Mouse (Mus musculus) embryonic facial prominence, embryonic 15.5 days (tissue): ENCODE measurements around the gene Ggt7. TPM values are rescaled to one million over a fixed set of nuclear protein-coding genes. Genes with fewer than 3 reads are reported as not detected.
A peak's percentile ranks its signal among the peaks of the same experiment; 100 is the strongest.
"Not testable (repeated sequence)": the region's sequence is repeated elsewhere in the genome, so short reads cannot be mapped to it uniquely, and the experiment has no call there.

Experiments used
- ATAC-seq: fragments of 200-750 bp; cut with Nextera tagmentation; 2 replicates; pipeline ENCODE4 v1.8.0; 2017; ENCODE audit warnings: low read depth, moderate TSS enrichment; ENCODE audit not compliant: insufficient number of reproducible peaks, low FRiP score, low TSS enrichment
- H3K27ac ChIP-seq: fragments of 300-500 bp; sonication (generic); replicated peaks from 2 replicates; pipeline ENCODE4 v1.5.1; 2015; ENCODE audit warnings: mild to moderate bottlenecking, inconsistent platforms
- H3K27me3 ChIP-seq: fragments of 300-500 bp; sonication (generic); 2 replicates; pipeline ENCODE4 v1.6.1; 2015; ENCODE audit warnings: inconsistent platforms
- H3K36me3 ChIP-seq: fragments of 300-500 bp; sonication (generic); 2 replicates; pipeline ENCODE4 v1.6.1; 2015; ENCODE audit warnings: mild to moderate bottlenecking, inconsistent platforms
- H3K4me1 ChIP-seq: fragments of 300-500 bp; sonication (generic); 2 replicates; pipeline ENCODE4 v1.6.1; 2015; ENCODE audit warnings: inconsistent platforms
- H3K4me2 ChIP-seq: fragments of 300-500 bp; sonication (generic); replicated peaks from 2 replicates; pipeline ENCODE4 v1.6.1; 2015; ENCODE audit warnings: mild to moderate bottlenecking, inconsistent platforms
- H3K4me3 ChIP-seq: fragments of 300-500 bp; sonication (generic); replicated peaks from 2 replicates; pipeline ENCODE4 v1.5.1; 2015; ENCODE audit warnings: mild to moderate bottlenecking, inconsistent platforms
- H3K9ac ChIP-seq: fragments of 300-500 bp; sonication (generic); 2 replicates; pipeline ENCODE4 v1.6.1; 2015; ENCODE audit warnings: inconsistent platforms
- H3K9me3 ChIP-seq: fragments of 300-500 bp; sonication (generic); replicated peaks from 2 replicates; pipeline ENCODE4 v1.6.1; 2016; ENCODE audit warnings: inconsistent platforms
- WGBS: fragments of 180-500 bp; shearing (Covaris S2); methylation state at CpG from one replicate; pipeline ENCODE4 v1.1.7; 2015; 5-methylcytosine and 5-hydroxymethylcytosine counted together
- polyA plus RNA-seq: library from polyadenylated mRNA; unstranded; fragments of >200 nt; fragmentation: Nextera tagmentation; extraction: Ambion mirVana; gene quantifications from 2 replicates; pipeline ENCODE4 v1.2.1, GENCODE M21; 2015

Gene Ggt7
- polyA plus RNA-seq, 1 experiment from 2014 or later, result 17.8 TPM

- Histone ChIP-seq H3K9me3 (no peaks in the 10 kb centered on the region), H3K27me3 (no peaks in the 10 kb centered on the region), H3K36me3 (no peaks in the 10 kb centered on the region), H3K27ac (no peak overlapping the region), H3K4me1 (peaks cover 7% of the 10 kb centered on the region), H3K9ac (no peak overlapping the region), H3K4me3 (no peak overlapping the region), H3K4me2 (no peak overlapping the region)
- 91% methylated on average over 9 of the region's 9 CpGs for WGBS
- no peak for ATAC-seq
Measured at GRCm38 (mm10) chr2:155505811-155506210, 12.2 kb downstream of the Ggt7 start.

- peak; percentile 69 for ATAC-seq
- Histone ChIP-seq H3K4me1 (peaks cover 7% of the 10 kb centered on the region), H3K36me3 (no peaks in the 10 kb centered on the region), H3K4me3 (no peak overlapping the region), H3K9me3 (no peaks in the 10 kb centered on the region), H3K4me2 (0 out of 2 replicates have a peak overlapping the region, but pooled peaks have one; percentile 4), H3K27ac (no peak overlapping the region), H3K27me3 (no peaks in the 10 kb centered on the region), H3K9ac (no peak overlapping the region)
- 43% methylated on average over 13 of the region's 13 CpGs for WGBS
Measured at GRCm38 (mm10) chr2:155504440-155505355, 13.3 kb downstream of the Ggt7 start.

- Histone ChIP-seq H3K36me3 (no peaks in the 10 kb centered on the region), H3K9ac (no peak overlapping the region), H3K4me1 (peaks cover 7% of the 10 kb centered on the region), H3K4me3 (no peak overlapping the region), H3K27me3 (no peaks in the 10 kb centered on the region), H3K4me2 (no peak overlapping the region), H3K27ac (no peak overlapping the region), H3K9me3 (no peaks in the 10 kb centered on the region)
- 73% methylated on average over 7 of the region's 7 CpGs for WGBS
- no peak for ATAC-seq
Measured at GRCm38 (mm10) chr2:155502596-155502995, 15.4 kb downstream of the Ggt7 start.

GRCm38 (mm10) chr2:155490998-155491397 lies 27.0 kb downstream of the Ggt7 start:
- Histone ChIP-seq H3K27ac (no peak overlapping the region), H3K27me3 (no peaks in the 10 kb centered on the region), H3K4me1 (no peaks in the 10 kb centered on the region), H3K4me3 (no peak overlapping the region), H3K9ac (no peak overlapping the region), H3K4me2 (no peak overlapping the region), H3K36me3 (no peaks in the 10 kb centered on the region), H3K9me3 (no peaks in the 10 kb centered on the region)
- 91% methylated on average over 6 of the region's 6 CpGs for WGBS
- ATAC-seq, result no peak

- no peak overlapping the region for H3K4me3 ChIP-seq
- H3K9me3 ChIP-seq, result no peaks in the 10 kb centered on the region
- ATAC-seq, result no peak
- 44% methylated on average over 3 of the region's 3 CpGs for WGBS
- no peaks in the 10 kb centered on the region for H3K27me3 ChIP-seq
- no peaks in the 10 kb centered on the region for H3K4me1 ChIP-seq
- H3K36me3 ChIP-seq, result no peaks in the 10 kb centered on the region
- no peak overlapping the region for H3K27ac ChIP-seq
- H3K9ac ChIP-seq, result no peak overlapping the region
- H3K4me2 ChIP-seq, result no peak overlapping the region
Measured at GRCm38 (mm10) chr2:155482021-155482420, 36.0 kb downstream of the Ggt7 start.

GRCm38 (mm10) chr2:155473570-155474088 lies 44.4 kb downstream of the Ggt7 start, which contains the start of gene Ncoa6:
TSS of gene Ncoa6 (minus strand) at chr2:155473894.
- peak within 1 kb of the TSS; percentile 56 for H3K4me2 ChIP-seq
- WGBS, result 1% methylated on average over 53 of the region's 72 CpGs
- peaks cover 19% of the 10 kb centered on the region for H3K4me1 ChIP-seq
- no peaks in the 10 kb centered on the region for H3K27me3 ChIP-seq
- peak; percentile 87 for ATAC-seq
- no peaks in the 10 kb centered on the region for H3K36me3 ChIP-seq
- H3K4me3 ChIP-seq, result peak within 1 kb of the TSS; percentile 72
- peak within 1 kb of the TSS; percentile 94 for H3K9ac ChIP-seq
- H3K27ac ChIP-seq, result peak within 1 kb of the TSS; percentile 91
- H3K9me3 ChIP-seq, result no peaks in the 10 kb centered on the region

GRCm38 (mm10) chr2:155472671-155473569 lies 45.1 kb downstream of the Ggt7 start:
- ATAC-seq, result peak; percentile 81
- peak overlapping the region; percentile 94 for H3K9ac ChIP-seq
- H3K36me3 ChIP-seq, result no peaks in the 10 kb centered on the region
- under 1% methylated on average over 62 of the region's 71 CpGs for WGBS
- H3K9me3 ChIP-seq, result no peaks in the 10 kb centered on the region
- H3K4me2 ChIP-seq, result peak overlapping the region; percentile 56
- peak overlapping the region; percentile 91 for H3K27ac ChIP-seq
- H3K4me3 ChIP-seq, result peak overlapping the region; percentile 72
- H3K27me3 ChIP-seq, result no peaks in the 10 kb centered on the region
- H3K4me1 ChIP-seq, result peaks cover 19% of the 10 kb centered on the region

GRCm38 (mm10) chr2:155466861-155467260 lies 51.2 kb downstream of the Ggt7 start:
- no peak overlapping the region for H3K27ac ChIP-seq
- H3K36me3 ChIP-seq, result no peaks in the 10 kb centered on the region
- H3K4me2 ChIP-seq, result no peak overlapping the region
- H3K27me3 ChIP-seq, result no peaks in the 10 kb centered on the region
- no peak overlapping the region for H3K9ac ChIP-seq
- 0 out of 2 replicates have a peak, but pooled peaks cover 6% of the 10 kb centered on the region for H3K4me1 ChIP-seq
- H3K4me3 ChIP-seq, result no peak overlapping the region
- 97% methylated on average over 1 of the region's 1 CpGs for WGBS
- ATAC-seq, result no peak
- no peaks in the 10 kb centered on the region for H3K9me3 ChIP-seq

- no peaks in the 10 kb centered on the region for H3K9me3 ChIP-seq
- no peak overlapping the region for H3K9ac ChIP-seq
- no peak overlapping the region; the same call in 1 of the 2 replicates for H3K27ac ChIP-seq
- no peaks in the 10 kb centered on the region for H3K27me3 ChIP-seq
- H3K4me3 ChIP-seq, result no peak overlapping the region
- no peak overlapping the region for H3K4me2 ChIP-seq
- no peaks in the 10 kb centered on the region for H3K4me1 ChIP-seq
- 78% methylated on average over 7 of the region's 7 CpGs for WGBS
- H3K36me3 ChIP-seq, result peaks cover 5% of the 10 kb centered on the region; the same call in 1 of the 2 replicates
- ATAC-seq, result no peak
Measured at GRCm38 (mm10) chr2:155453591-155453990, 64.4 kb downstream of the Ggt7 start.

GRCm38 (mm10) chr2:155451256-155451655 lies 66.8 kb downstream of the Ggt7 start:
- H3K4me2 ChIP-seq, result no peak overlapping the region
- no peaks in the 10 kb centered on the region for H3K4me1 ChIP-seq
- H3K9me3 ChIP-seq, result no peaks in the 10 kb centered on the region
- H3K9ac ChIP-seq, result no peak overlapping the region
- H3K36me3 ChIP-seq, result peaks cover 5% of the 10 kb centered on the region; the same call in 1 of the 2 replicates
- H3K27ac ChIP-seq, result no peak overlapping the region
- ATAC-seq, result no peak
- 89% methylated on average over 5 of the region's 5 CpGs for WGBS
- H3K4me3 ChIP-seq, result no peak overlapping the region
- no peaks in the 10 kb centered on the region for H3K27me3 ChIP-seq

- H3K9me3 ChIP-seq, H3K36me3 ChIP-seq, H3K27ac ChIP-seq, H3K4me2 ChIP-seq, H3K27me3 ChIP-seq, ATAC-seq, H3K4me3 ChIP-seq, H3K9ac ChIP-seq, H3K4me1 ChIP-seq: not testable (repeated sequence)
- WGBS, result 97% methylated on average over 1 of the region's 1 CpGs
Measured at GRCm38 (mm10) chr2:155447906-155448305, 70.1 kb downstream of the Ggt7 start.
